Mouse (Mus musculus): ENCODE data around the gene 1700028J19Rik. TPM values are rescaled to one million over a fixed set of nuclear protein-coding genes. Genes with fewer than 3 reads are reported as not detected.
"Not testable (repeated sequence)": the region's sequence is repeated elsewhere in the genome, so short reads cannot be mapped to it uniquely, and the experiment has no call there.

Gene 1700028J19Rik
- polyA plus RNA-seq, 1 experiment from 2014 or later = 1.1 TPM

DNA sequence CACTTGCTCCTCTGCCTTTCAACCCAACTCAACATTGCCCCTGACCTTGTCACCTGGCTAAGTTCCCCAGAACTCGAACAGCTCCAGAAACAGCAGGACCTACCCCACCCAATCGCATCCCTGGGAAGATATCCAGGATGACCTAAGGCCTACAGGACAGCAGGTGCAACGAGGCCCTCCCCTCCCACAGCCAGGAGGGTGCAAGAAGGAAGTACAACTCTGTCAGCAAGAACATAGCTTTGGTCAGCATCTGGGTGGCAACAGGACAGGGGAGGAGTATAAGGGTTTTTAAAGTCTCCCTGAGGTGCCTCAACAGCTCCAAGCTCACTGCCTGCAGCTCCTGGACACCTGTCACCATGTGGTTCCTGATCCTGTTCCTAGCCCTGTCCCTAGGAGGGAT lies 48.6 kb downstream of the 1700028J19Rik start, which contains the start of gene Klk1b3:
Gene Klk1b3 (plus strand): TSS at position 301 of the 400 bp plus-strand sequence.
- H3K4me3 ChIP-seq (ENCODE audit: low read depth, low read length) = no peak within 1 kb of the TSS
- no peak within 1 kb of the TSS for H3K27ac ChIP-seq (ENCODE audit: low read length)
- no peak within 1 kb of the TSS for H3K4me2 ChIP-seq (ENCODE audit: low read depth, low read length)
- H3K9ac ChIP-seq (ENCODE audit: low read depth, low read length) = no peak within 1 kb of the TSS
- WGBS (ENCODE audit: insufficient replicate concordance) = 36% methylated on average over 3 of the region's 3 CpGs
- no peaks in the 10 kb centered on the region for H3K27me3 ChIP-seq (ENCODE audit: control insufficient read depth, insufficient read depth, low read depth, low read length)
- no peaks in the 10 kb centered on the region for H3K4me1 ChIP-seq (ENCODE audit: control insufficient read depth, low read depth, low read length)
- no peak for ATAC-seq (ENCODE audit: low read depth)
- no peaks in the 10 kb centered on the region for H3K9me3 ChIP-seq (replicated peaks; ENCODE audit: control insufficient read depth, low read length)
- no peaks in the 10 kb centered on the region for H3K36me3 ChIP-seq (ENCODE audit: control insufficient read depth, insufficient read depth)

GRCm38 (mm10) chr7:44193466-44193865 lies 53.0 kb downstream of the 1700028J19Rik start:
- not testable (repeated sequence) for H3K27me3 ChIP-seq (ENCODE audit: control insufficient read depth, insufficient read depth, low read depth, low read length); H3K9me3 ChIP-seq (replicated peaks; ENCODE audit: control insufficient read depth, low read length); ATAC-seq (ENCODE audit: low read depth); H3K27ac ChIP-seq (ENCODE audit: low read length); H3K36me3 ChIP-seq (ENCODE audit: control insufficient read depth, insufficient read depth); H3K9ac ChIP-seq (ENCODE audit: low read depth, low read length); H3K4me1 ChIP-seq (ENCODE audit: control insufficient read depth, low read depth, low read length); H3K4me2 ChIP-seq (ENCODE audit: low read depth, low read length); H3K4me3 ChIP-seq (ENCODE audit: low read depth, low read length)
- WGBS (ENCODE audit: insufficient replicate concordance) = 56% methylated on average over 1 of the region's 1 CpGs

DNA sequence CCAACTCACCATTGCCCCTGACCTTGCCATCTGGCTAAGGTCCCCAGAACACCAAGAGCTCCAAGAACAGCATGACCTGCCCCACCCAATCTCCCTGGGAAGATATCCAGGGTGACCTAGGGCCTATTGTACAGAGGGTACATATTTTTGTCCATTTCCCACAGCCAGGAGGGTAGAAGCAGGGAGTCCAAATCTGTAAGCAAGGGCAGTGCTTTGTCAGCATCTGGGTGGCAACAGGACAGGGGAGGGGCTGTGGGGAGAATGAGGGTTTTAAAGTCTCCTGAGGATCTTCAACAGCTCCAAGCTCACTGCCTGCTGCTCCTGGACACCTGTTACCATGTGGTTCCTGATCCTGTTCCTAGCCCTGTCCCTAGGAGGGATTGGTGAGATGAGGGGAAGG lies 58.6 kb downstream of the 1700028J19Rik start, which contains the start of gene Klk1b24:
Gene Klk1b24 (plus strand): TSS at position 301 of the 400 bp plus-strand sequence.
- not testable (repeated sequence) for H3K4me1 ChIP-seq (ENCODE audit: control insufficient read depth, low read depth, low read length); H3K27ac ChIP-seq (ENCODE audit: low read length); H3K4me3 ChIP-seq (ENCODE audit: low read depth, low read length); H3K9ac ChIP-seq (ENCODE audit: low read depth, low read length); H3K36me3 ChIP-seq (ENCODE audit: control insufficient read depth, insufficient read depth); H3K4me2 ChIP-seq (ENCODE audit: low read depth, low read length); H3K9me3 ChIP-seq (replicated peaks; ENCODE audit: control insufficient read depth, low read length); ATAC-seq (ENCODE audit: low read depth); H3K27me3 ChIP-seq (ENCODE audit: control insufficient read depth, insufficient read depth, low read depth, low read length)

DNA sequence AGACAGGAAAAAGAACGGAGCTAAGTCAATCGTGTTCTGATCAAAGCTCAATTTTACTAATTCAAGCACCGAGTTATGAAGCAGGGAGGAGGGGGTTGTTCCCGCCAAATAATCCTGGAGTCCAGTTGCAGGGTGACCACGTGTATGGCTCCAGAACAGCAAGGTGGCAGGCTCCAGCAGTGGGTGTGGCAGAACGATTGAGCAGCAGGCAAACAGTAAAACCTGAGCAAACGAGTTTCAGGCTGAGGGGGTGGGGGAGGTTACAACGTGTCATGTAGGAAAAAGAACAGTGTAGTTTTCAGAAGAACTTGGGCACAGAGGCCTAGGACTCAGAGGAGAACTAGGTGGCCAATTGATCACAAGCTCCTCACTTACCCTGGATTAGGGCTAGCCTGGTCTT lies 60.0 kb downstream of the 1700028J19Rik start:
- H3K9ac ChIP-seq (ENCODE audit: low read depth, low read length); H3K27me3 ChIP-seq (ENCODE audit: control insufficient read depth, insufficient read depth, low read depth, low read length): not testable (repeated sequence)

More for the DNA sequence above, 60.0 kb downstream of the 1700028J19Rik start:
- H3K4me3 ChIP-seq (ENCODE audit: low read depth, low read length); H3K4me2 ChIP-seq (ENCODE audit: low read depth, low read length); ATAC-seq (ENCODE audit: low read depth); H3K4me1 ChIP-seq (ENCODE audit: control insufficient read depth, low read depth, low read length); H3K36me3 ChIP-seq (ENCODE audit: control insufficient read depth, insufficient read depth); H3K27ac ChIP-seq (ENCODE audit: low read length); H3K9me3 ChIP-seq (replicated peaks; ENCODE audit: control insufficient read depth, low read length): not testable (repeated sequence)
- 53% methylated on average over 8 of the region's 8 CpGs for WGBS (ENCODE audit: insufficient replicate concordance)

Other genes starting within 250 kb of the 1700028J19Rik start
- 0.26 TPM in 1 of 2 replicates, not detected in the other for gene Klk1b26, start 234.5 kb downstream of the 1700028J19Rik start, polyA plus RNA-seq (2015; fragmentation: Nextera tagmentation; extraction: Ambion mirVana)
- gene Klk1b27, start 194.4 kb downstream of the 1700028J19Rik start, polyA plus RNA-seq (2015; fragmentation: Nextera tagmentation; extraction: Ambion mirVana) = not detected in 2 replicates
- not detected in 2 replicates for gene Klk1b21, start 144.4 kb downstream of the 1700028J19Rik start, polyA plus RNA-seq (2015; fragmentation: Nextera tagmentation; extraction: Ambion mirVana)
- gene Klk1b22, start 134.0 kb downstream of the 1700028J19Rik start, polyA plus RNA-seq (2015; fragmentation: Nextera tagmentation; extraction: Ambion mirVana) = not detected in 2 replicates
- gene Klk1b16, start 109.9 kb downstream of the 1700028J19Rik start, polyA plus RNA-seq (2015; fragmentation: Nextera tagmentation; extraction: Ambion mirVana) = 0.06 TPM in 1 of 2 replicates, not detected in the other
- not detected in 2 replicates for gene Klk1b24, start 58.5 kb downstream of the 1700028J19Rik start, polyA plus RNA-seq (2015; fragmentation: Nextera tagmentation; extraction: Ambion mirVana)
- not detected in 2 replicates for gene Klk1b3, start 48.5 kb downstream of the 1700028J19Rik start, polyA plus RNA-seq (2015; fragmentation: Nextera tagmentation; extraction: Ambion mirVana)
- gene Klk1b4, start 39.3 kb downstream of the 1700028J19Rik start, polyA plus RNA-seq (2015; fragmentation: Nextera tagmentation; extraction: Ambion mirVana) = 0.11 TPM in 1 of 2 replicates, not detected in the other
- gene Klk1b5, start 30.8 kb downstream of the 1700028J19Rik start, polyA plus RNA-seq (2015; fragmentation: Nextera tagmentation; extraction: Ambion mirVana) = not detected in 2 replicates
- 1.1 TPM in 1 of 2 replicates, not detected in the other for gene Klk1, start 21.3 kb downstream of the 1700028J19Rik start, polyA plus RNA-seq (2015; fragmentation: Nextera tagmentation; extraction: Ambion mirVana)
- gene Gm36864, start 10.5 kb downstream of the 1700028J19Rik start, polyA plus RNA-seq (2015; fragmentation: Nextera tagmentation; extraction: Ambion mirVana) = not detected in 2 replicates
- 23.4 and 24.6 TPM in 2 replicates for gene 2410002F23Rik, start within 50 bp of the 1700028J19Rik start, polyA plus RNA-seq (2015; fragmentation: Nextera tagmentation; extraction: Ambion mirVana)
- not detected in 2 replicates for gene Acp4, start 10.7 kb upstream of the 1700028J19Rik start, polyA plus RNA-seq (2015; fragmentation: Nextera tagmentation; extraction: Ambion mirVana)
- not detected in 2 replicates for gene Gm15517, start 14.8 kb upstream of the 1700028J19Rik start, polyA plus RNA-seq (2015; fragmentation: Nextera tagmentation; extraction: Ambion mirVana)
- gene Clec11a, start 60.2 kb upstream of the 1700028J19Rik start, polyA plus RNA-seq (2015; fragmentation: Nextera tagmentation; extraction: Ambion mirVana) = 0.44 and 0.46 TPM in 2 replicates
- gene Shank1, start 63.6 kb upstream of the 1700028J19Rik start, polyA plus RNA-seq (2015; fragmentation: Nextera tagmentation; extraction: Ambion mirVana) = 0.01 and 0.02 TPM in 2 replicates
- 0.04 TPM in 1 of 2 replicates, not detected in the other for gene Syt3, start 137.4 kb upstream of the 1700028J19Rik start, polyA plus RNA-seq (2015; fragmentation: Nextera tagmentation; extraction: Ambion mirVana)
- gene 1700008O03Rik, start 139.1 kb upstream of the 1700028J19Rik start, polyA plus RNA-seq (2015; fragmentation: Nextera tagmentation; extraction: Ambion mirVana) = 0.20 TPM in 1 of 2 replicates, not detected in the other
- gene Lrrc4b, start 182.3 kb upstream of the 1700028J19Rik start, polyA plus RNA-seq (2015; fragmentation: Nextera tagmentation; extraction: Ambion mirVana) = not detected in 2 replicates
- 19.4 and 23.5 TPM in 2 replicates for gene Aspdh, start 218.7 kb upstream of the 1700028J19Rik start, polyA plus RNA-seq (2015; fragmentation: Nextera tagmentation; extraction: Ambion mirVana)
- gene Josd2, start 221.3 kb upstream of the 1700028J19Rik start, polyA plus RNA-seq (2015; fragmentation: Nextera tagmentation; extraction: Ambion mirVana) = 159 and 174 TPM in 2 replicates
- 34.4 and 40.6 TPM in 2 replicates for gene Emc10, start 249.8 kb upstream of the 1700028J19Rik start, polyA plus RNA-seq (2015; fragmentation: Nextera tagmentation; extraction: Ambion mirVana)
- gene Fam71e1, start 249.9 kb upstream of the 1700028J19Rik start, polyA plus RNA-seq (2015; fragmentation: Nextera tagmentation; extraction: Ambion mirVana) = 1.3 and 1.4 TPM in 2 replicates